Mouse (Mus musculus): ENCODE measurements around the gene Clta. TPM values are rescaled to one million over a fixed set of nuclear protein-coding genes. Genes with fewer than 3 reads are reported as not detected.

Clta gene
- polyA plus RNA-seq, 1 experiment from 2014 or later: 254 TPM

Other genes starting within 250 kb of the Clta start
- gene Olfr159, start 233.4 kb upstream of the Clta start, polyA plus RNA-seq (2016; fragmentation: Nextera tagmentation; extraction: Ambion mirVana): not detected in 2 replicates
- gene Olfr156, start 180.6 kb upstream of the Clta start, polyA plus RNA-seq (2016; fragmentation: Nextera tagmentation; extraction: Ambion mirVana): 0.09 and 0.31 TPM in 2 replicates
- 0.08 TPM in 1 of 2 replicates, not detected in the other for gene Olfr157, start 164.3 kb upstream of the Clta start, polyA plus RNA-seq (2016; fragmentation: Nextera tagmentation; extraction: Ambion mirVana)
- gene Olfr155, start 152.9 kb upstream of the Clta start, polyA plus RNA-seq (2016; fragmentation: Nextera tagmentation; extraction: Ambion mirVana): 0.18 TPM in 1 of 2 replicates, not detected in the other
- gene Reck, start 128.9 kb upstream of the Clta start, polyA plus RNA-seq (2016; fragmentation: Nextera tagmentation; extraction: Ambion mirVana): 30.4 and 33.9 TPM in 2 replicates
- 113 and 118 TPM in 2 replicates for gene Glipr2, start 47.1 kb upstream of the Clta start, polyA plus RNA-seq (2016; fragmentation: Nextera tagmentation; extraction: Ambion mirVana)
- 0.11 TPM in 1 of 2 replicates, not detected in the other for gene Ccin, start 21.0 kb upstream of the Clta start, polyA plus RNA-seq (2016; fragmentation: Nextera tagmentation; extraction: Ambion mirVana)
- gene Gne, start 79.7 kb downstream of the Clta start, polyA plus RNA-seq (2016; fragmentation: Nextera tagmentation; extraction: Ambion mirVana): 20.4 and 23.8 TPM in 2 replicates
- gene Rnf38, start 229.3 kb downstream of the Clta start, polyA plus RNA-seq (2016; fragmentation: Nextera tagmentation; extraction: Ambion mirVana): 31.4 and 33.3 TPM in 2 replicates

All from embryonic facial prominence, embryonic 12.5 days (tissue).